Mouse (Mus musculus) liver, embryonic 11.5 days (tissue): ENCODE measurements around the gene Tmtc1. TPM values are rescaled to one million over a fixed set of nuclear protein-coding genes. Genes with fewer than 3 reads are reported as not detected.

Experiments
- ATAC-seq: fragments of 200-750 bp; cut with Nextera tagmentation; replicated peaks from 2 replicates; pipeline ENCODE4 v1.8.0; 2017; ENCODE audit warnings: moderate number of reproducible peaks, mild to moderate bottlenecking, moderate TSS enrichment, moderate library complexity; ENCODE audit not compliant: low FRiP score
- DNase-seq: peaks from one replicate; pipeline ENCODE4 v3.0.0-alpha.2; 2017; ENCODE audit warnings: low spot score
- H3K27ac ChIP-seq: fragments of 300-500 bp; sonication (generic); 2 replicates; pipeline ENCODE4 v1.5.1; 2014; ENCODE audit warnings: mild to moderate bottlenecking, low read depth, low read length, control low read depth
- H3K27me3 ChIP-seq: fragments of 300-500 bp; sonication (generic); replicated peaks from 2 replicates; pipeline ENCODE4 v1.6.1; 2014; ENCODE audit warnings: low read length, mixed read lengths; ENCODE audit not compliant: control insufficient read depth, insufficient read depth
- H3K36me3 ChIP-seq: fragments of 300-500 bp; sonication (generic); 2 replicates; pipeline ENCODE4 v1.6.1; 2014; ENCODE audit warnings: mild to moderate bottlenecking, low read length, moderate library complexity, mixed read lengths; ENCODE audit not compliant: control insufficient read depth, insufficient read depth
- H3K4me1 ChIP-seq: fragments of 300-500 bp; sonication (generic); replicated peaks from 2 replicates; pipeline ENCODE4 v1.6.1; 2014; ENCODE audit warnings: low read length, mixed read lengths; ENCODE audit not compliant: control insufficient read depth, insufficient read depth
- H3K4me2 ChIP-seq: fragments of 300-500 bp; sonication (generic); 2 replicates; pipeline ENCODE4 v1.6.1; 2014; ENCODE audit warnings: mild to moderate bottlenecking, control low read depth, moderate library complexity
- H3K4me3 ChIP-seq: fragments of 300-500 bp; sonication (generic); 2 replicates; pipeline ENCODE4 v1.5.1; 2014; ENCODE audit warnings: low read depth, low read length, control low read depth
- H3K9ac ChIP-seq: fragments of 300-500 bp; sonication (generic); 2 replicates; pipeline ENCODE4 v1.6.1; 2014; ENCODE audit warnings: low read depth, low read length, control low read depth
- H3K9me3 ChIP-seq: fragments of 300-500 bp; sonication (generic); 2 replicates; pipeline ENCODE4 v1.6.1; 2016; ENCODE audit warnings: low read length, inconsistent platforms, mixed read lengths; ENCODE audit not compliant: control insufficient read depth
- WGBS: fragments of 180-500 bp; shearing (Covaris S2); extraction: QIAGEN DNeasy Blood & Tissue Kit; methylation state at CpG from one replicate; pipeline ENCODE4 v1.1.7; 2014; 5-methylcytosine and 5-hydroxymethylcytosine counted together
- polyA plus RNA-seq: library from polyadenylated mRNA; unstranded; fragments of >200 nt; fragmentation: Nextera tagmentation; extraction: Ambion mirVana; gene quantifications from 2 replicates; pipeline ENCODE4 v1.2.1, GENCODE M21; 2014

The Tmtc1 gene
- polyA plus RNA-seq, 1 experiment from 2014 or later = 0.58 TPM

GRCm38 (mm10) chr6:148199177-148199576, 245.0 kb downstream of the Tmtc1 start:
- DNase-seq = no peak
- ATAC-seq = no peak
- WGBS = 81% methylated on average over 2 of the region's 2 CpGs

DNA sequence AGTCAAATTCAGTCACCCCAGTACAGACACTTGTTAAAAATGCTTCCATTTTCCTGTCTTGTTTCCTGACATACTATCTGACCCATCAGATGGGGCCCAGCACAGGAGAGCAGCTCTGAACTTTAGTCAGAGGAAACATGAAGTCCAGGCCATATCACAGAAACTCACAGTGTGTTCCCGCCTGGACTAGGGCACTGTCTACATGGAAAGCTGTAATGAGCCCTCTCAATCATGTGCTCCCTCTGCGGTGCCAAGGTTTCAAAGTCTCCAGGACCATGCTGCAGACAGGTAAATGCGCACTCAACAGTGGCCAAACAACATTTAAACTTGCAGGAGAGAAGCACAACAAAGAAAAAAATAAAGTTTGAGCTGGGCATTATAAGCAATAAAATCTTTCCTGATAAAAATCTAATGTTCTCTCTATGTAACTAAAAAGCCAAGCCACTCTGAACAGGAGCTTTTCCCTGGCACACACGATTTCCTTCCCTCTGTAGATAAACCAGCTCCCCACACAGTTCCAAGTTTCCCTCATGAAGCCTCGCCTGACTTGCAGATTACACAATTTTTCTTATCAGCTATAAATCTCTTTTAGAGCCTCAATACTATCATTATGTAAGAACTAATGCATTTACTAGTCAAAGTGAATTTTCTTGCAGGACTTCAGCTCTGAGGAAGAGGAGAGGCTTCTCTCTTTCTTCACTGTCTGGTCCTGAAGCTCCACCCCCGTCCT, 250.1 kb downstream of the Tmtc1 start:
- no peak overlapping the region for H3K27ac ChIP-seq
- H3K36me3 ChIP-seq = peaks cover 2% of the 10 kb centered on the region; the same call in 1 of the 2 replicates
- no peak for ATAC-seq
- DNase-seq = no peak
- no peak overlapping the region for H3K4me2 ChIP-seq
- no peak overlapping the region for H3K4me3 ChIP-seq
- WGBS = 86% methylated on average over 6 of the region's 6 CpGs
- no peak overlapping the region for H3K9ac ChIP-seq
- H3K27me3 ChIP-seq = no peaks in the 10 kb centered on the region
- no peaks in the 10 kb centered on the region for H3K9me3 ChIP-seq
- H3K4me1 ChIP-seq = no peaks in the 10 kb centered on the region

More at GRCm38 (mm10) chr6:148199177-148199576, 245.0 kb downstream of the Tmtc1 start:
- peaks cover 18% of the 10 kb centered on the region; the same call in 1 of the 2 replicates for H3K36me3 ChIP-seq
- no peak overlapping the region for H3K4me3 ChIP-seq
- no peaks in the 10 kb centered on the region for H3K4me1 ChIP-seq
- H3K9ac ChIP-seq = no peak overlapping the region
- no peak overlapping the region for H3K4me2 ChIP-seq
- H3K9me3 ChIP-seq = no peaks in the 10 kb centered on the region
- H3K27me3 ChIP-seq = no peaks in the 10 kb centered on the region
- no peak overlapping the region for H3K27ac ChIP-seq

GRCm38 (mm10) chr6:148185694-148186093, 258.5 kb downstream of the Tmtc1 start:
- H3K36me3 ChIP-seq = peaks cover 35% of the 10 kb centered on the region; the same call in 1 of the 2 replicates
- H3K27ac ChIP-seq = no peak overlapping the region
- WGBS = 83% methylated on average over 1 of the region's 1 CpGs
- no peaks in the 10 kb centered on the region for H3K4me1 ChIP-seq
- H3K9ac ChIP-seq = no peak overlapping the region
- H3K9me3 ChIP-seq = no peaks in the 10 kb centered on the region
- no peaks in the 10 kb centered on the region for H3K27me3 ChIP-seq
- ATAC-seq = no peak
- no peak overlapping the region for H3K4me3 ChIP-seq
- DNase-seq = no peak
- no peak overlapping the region for H3K4me2 ChIP-seq

Other genes starting within 250 kb of the Tmtc1 start
- 156 and 172 TPM in 2 replicates for gene Ergic2, start 232.0 kb downstream of the Tmtc1 start, polyA plus RNA-seq